Mouse (Mus musculus): ENCODE measurements at regions not wholly inside any gene's neighbourhood (a gene's known extent, or its start where the extent isn't known, plus 50 kb on each side); places are given as distances from the start of the nearest gene placed in this dataset.

GRCm38 (mm10) chr1:57301980-57302331 lies 75.5 kb upstream of the 1700066M21Rik start:
- Histone ChIP-seq H3K4me1 (ENCODE audit: insufficient read depth) (no peaks in the 10 kb centered on the region), H3K27me3 (ENCODE audit: insufficient read depth, low read length) (no peaks in the 10 kb centered on the region), H3K36me3 (ENCODE audit: insufficient read depth) (no peaks in the 10 kb centered on the region), H3K9ac (no peak overlapping the region), H3K4me2 (ENCODE audit: low read depth) (no peak overlapping the region), H3K9me3 (ENCODE audit: low read length) (no peaks in the 10 kb centered on the region), H3K27ac (ENCODE audit: low read depth, low read length) (peak overlapping the region; percentile 71), H3K4me3 (ENCODE audit: low read depth, low read length) (no peak overlapping the region)
- no peak for TF ChIP-seq CTCF (IDR thresholded peaks at IDR 0.05; ENCODE audit: low read depth)
- DNase-seq (peak; percentile 66), ATAC-seq (peak; percentile 94)
- 59% methylated on average over 6 of the region's 6 CpGs for WGBS

GRCm38 (mm10) chr1:57304757-57305156 lies 72.7 kb upstream of the 1700066M21Rik start:
- no peaks in the 10 kb centered on the region for H3K36me3 ChIP-seq (ENCODE audit: insufficient read depth)
- H3K9ac ChIP-seq, result no peak overlapping the region
- 87% methylated on average over 2 of the region's 2 CpGs for WGBS
- DNase-seq, result no peak
- H3K27me3 ChIP-seq (ENCODE audit: insufficient read depth, low read length), result no peaks in the 10 kb centered on the region
- H3K4me2 ChIP-seq (ENCODE audit: low read depth), result no peak overlapping the region
- H3K4me3 ChIP-seq (ENCODE audit: low read depth, low read length), result no peak overlapping the region
- H3K27ac ChIP-seq (ENCODE audit: low read depth, low read length), result no peak overlapping the region
- no peak for TF ChIP-seq CTCF (IDR thresholded peaks at IDR 0.05; ENCODE audit: low read depth)
- no peaks in the 10 kb centered on the region for H3K9me3 ChIP-seq (ENCODE audit: low read length)
- ATAC-seq, result no peak
- no peaks in the 10 kb centered on the region for H3K4me1 ChIP-seq (ENCODE audit: insufficient read depth)

- no peak overlapping the region for H3K27ac ChIP-seq (ENCODE audit: low read depth, low read length)
- no peaks in the 10 kb centered on the region for H3K36me3 ChIP-seq (ENCODE audit: insufficient read depth)
- H3K9me3 ChIP-seq (ENCODE audit: low read length), result peaks cover 4% of the 10 kb centered on the region; the same call in 1 of the 2 replicates
- DNase-seq (no peak), ATAC-seq (no peak)
- no peaks in the 10 kb centered on the region for H3K27me3 ChIP-seq (ENCODE audit: insufficient read depth, low read length)
- H3K4me1 ChIP-seq (ENCODE audit: insufficient read depth), result no peaks in the 10 kb centered on the region
- H3K9ac ChIP-seq, result no peak overlapping the region
- H3K4me2 ChIP-seq (ENCODE audit: low read depth), result no peak overlapping the region
- no peak for TF ChIP-seq CTCF (IDR thresholded peaks at IDR 0.05; ENCODE audit: low read depth)
- 85% methylated on average over 2 of the region's 2 CpGs for WGBS
- H3K4me3 ChIP-seq (ENCODE audit: low read depth, low read length), result no peak overlapping the region
Measured at GRCm38 (mm10) chr1:57322535-57322934, 54.9 kb upstream of the 1700066M21Rik start.

- no peak for ATAC-seq
- TF ChIP-seq CTCF (IDR thresholded peaks at IDR 0.05; ENCODE audit: low read depth), result no peak
- WGBS, result 83% methylated on average over 2 of the region's 2 CpGs
- Histone ChIP-seq H3K9me3 (ENCODE audit: low read length) (peaks cover 1% of the 10 kb centered on the region; the same call in 1 of the 2 replicates), H3K9ac (no peak overlapping the region), H3K27ac (ENCODE audit: low read depth, low read length) (no peak overlapping the region), H3K4me1 (ENCODE audit: insufficient read depth) (no peaks in the 10 kb centered on the region), H3K27me3 (ENCODE audit: insufficient read depth, low read length) (no peaks in the 10 kb centered on the region), H3K4me2 (ENCODE audit: low read depth) (no peak overlapping the region), H3K4me3 (ENCODE audit: low read depth, low read length) (no peak overlapping the region), H3K36me3 (ENCODE audit: insufficient read depth) (no peaks in the 10 kb centered on the region)
- DNase-seq, result no peak
Measured at GRCm38 (mm10) chr1:57323118-57323517, 54.3 kb upstream of the 1700066M21Rik start.

- H3K4me1 ChIP-seq (ENCODE audit: insufficient read depth), result 0 out of 2 replicates have a peak, but pooled peaks cover 1% of the 10 kb centered on the region
- no peaks in the 10 kb centered on the region for H3K27me3 ChIP-seq (ENCODE audit: insufficient read depth, low read length)
- WGBS, result 24% methylated on average over 6 of the region's 6 CpGs
- no peaks in the 10 kb centered on the region for H3K36me3 ChIP-seq (ENCODE audit: insufficient read depth)
- no peaks in the 10 kb centered on the region for H3K9me3 ChIP-seq (ENCODE audit: low read length)
- no peak overlapping the region for H3K4me3 ChIP-seq (ENCODE audit: low read depth, low read length)
- ATAC-seq, result no peak
- no peak for DNase-seq
- no peak for TF ChIP-seq CTCF (IDR thresholded peaks at IDR 0.05; ENCODE audit: low read depth)
- H3K9ac ChIP-seq, result no peak overlapping the region
- no peak overlapping the region for H3K27ac ChIP-seq (ENCODE audit: low read depth, low read length)
- no peak overlapping the region for H3K4me2 ChIP-seq (ENCODE audit: low read depth)
Measured at GRCm38 (mm10) chr1:57325585-57326165, 51.7 kb upstream of the 1700066M21Rik start.
